Mouse (Mus musculus) lung, postnatal 4 days (tissue): Measurements from ENCODE around the gene Olfr15.
"Not testable (repeated sequence)": the region's sequence is repeated elsewhere in the genome, so short reads cannot be mapped to it uniquely, and the experiment has no call there.

ENCODE experiments used
- DNase-seq, 2 experiments: peaks; one replicate each; pipeline ENCODE4 v3.0.0; 2021

The Olfr15 gene

DNA sequence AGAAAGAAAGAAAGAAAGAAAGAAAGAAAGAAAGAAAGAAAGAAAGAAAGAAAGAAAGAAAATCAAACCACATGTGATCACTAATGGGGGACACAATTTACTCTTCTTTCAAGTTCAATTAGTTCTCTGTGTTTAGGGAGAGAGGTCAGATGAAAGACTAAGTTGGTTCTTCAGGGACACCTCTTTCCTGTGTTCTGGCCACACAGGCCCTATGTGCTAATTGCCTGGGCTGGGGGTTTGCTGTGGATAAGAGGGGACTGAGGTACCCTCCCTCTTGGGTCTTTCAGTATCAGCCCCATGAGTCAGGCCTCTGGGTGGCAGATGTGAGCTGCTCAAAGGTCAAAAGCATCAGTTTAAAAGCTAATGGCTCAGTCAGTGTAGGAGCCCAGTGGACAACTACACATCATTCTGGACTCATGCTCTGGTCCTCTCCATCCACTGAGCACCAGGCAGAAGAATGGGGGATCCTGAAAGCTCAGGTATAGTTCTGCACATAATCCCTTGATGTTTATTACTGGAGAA, at the start of gene Olfr15:
Gene Olfr15 (plus strand): TSS at position 291 of the 522 bp plus-strand sequence.
- no peak for DNase-seq

DNA sequence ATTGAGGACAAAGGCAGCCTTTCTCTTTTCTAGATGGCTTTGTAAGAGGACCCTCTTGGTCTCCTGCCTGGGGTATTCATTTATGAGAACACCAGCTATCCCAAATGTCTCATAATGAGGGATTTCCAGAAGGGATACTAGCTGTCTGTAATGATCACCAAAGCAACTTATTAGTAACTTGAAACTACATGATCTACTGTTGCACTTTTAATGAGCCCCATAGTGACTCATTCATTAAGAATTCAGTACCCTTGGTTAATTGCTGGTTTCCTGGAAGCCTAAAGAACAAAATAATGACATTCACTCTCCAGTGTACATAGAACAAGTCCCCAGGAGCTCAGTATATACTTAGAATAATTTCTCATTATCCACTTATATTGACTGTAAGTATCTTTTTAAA, 49.4 kb upstream of the Olfr15 start:
- no peak for DNase-seq

DNA sequence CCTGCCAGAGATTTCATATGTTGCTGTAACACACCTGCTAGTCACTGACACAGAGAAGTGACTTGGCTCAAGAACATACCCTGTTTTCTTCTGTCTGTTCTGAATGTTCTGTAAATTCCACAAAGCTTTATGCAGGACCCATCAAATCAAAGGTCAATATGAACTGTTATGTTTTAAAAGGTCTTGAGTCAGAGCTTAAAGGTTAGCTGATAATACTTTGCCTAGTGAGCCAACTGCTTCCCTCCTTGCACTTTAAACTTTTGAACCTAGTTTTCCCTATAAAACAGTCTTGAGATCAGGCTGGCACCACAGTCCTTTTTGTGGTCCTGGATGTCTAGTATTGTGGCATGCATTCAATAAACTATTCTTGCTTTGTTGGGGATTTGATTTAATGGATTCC, 42.3 kb upstream of the Olfr15 start:
- DNase-seq, result no peak

DNA sequence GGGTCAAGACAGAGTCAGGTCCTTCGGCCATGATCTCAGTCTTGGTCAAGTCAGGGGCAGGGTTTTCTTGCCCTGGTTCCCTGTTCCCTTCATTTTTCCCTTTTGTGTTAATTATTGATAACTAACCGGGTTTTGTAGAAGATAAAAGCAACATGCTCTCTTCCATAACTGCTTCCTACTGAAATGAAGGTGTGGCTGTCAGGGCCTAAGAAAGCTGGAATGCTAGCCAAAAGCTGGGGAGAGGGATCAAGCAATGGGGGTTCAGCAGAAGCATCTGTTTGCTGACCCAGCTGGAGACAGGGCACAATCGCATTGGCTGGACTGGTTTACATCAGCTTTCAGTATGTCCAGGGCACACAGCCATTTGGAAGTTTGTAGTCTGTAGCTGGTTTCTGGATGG, 22.5 kb upstream of the Olfr15 start:
- no peak for DNase-seq

DNA sequence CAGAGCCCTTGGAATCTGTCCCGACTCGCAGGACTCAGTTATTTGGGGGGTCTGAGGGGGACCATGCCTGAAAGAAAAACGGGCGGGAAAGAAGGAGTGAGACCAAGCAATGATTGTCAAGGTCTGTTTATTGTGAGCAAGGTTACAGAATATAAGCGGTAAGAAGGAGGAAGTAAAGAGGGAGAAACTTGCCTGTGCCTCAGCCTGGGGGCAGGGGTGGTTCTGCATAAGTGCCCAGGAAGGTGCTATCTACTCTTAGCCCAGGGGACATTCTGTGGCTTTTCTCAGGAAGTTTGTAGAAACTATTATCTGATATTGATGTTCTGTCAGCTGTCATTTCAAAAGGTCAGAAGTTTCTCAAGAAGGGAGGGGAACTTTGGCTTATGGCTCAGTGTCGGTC, 16.0 kb upstream of the Olfr15 start:
- not testable (repeated sequence) for DNase-seq

DNA sequence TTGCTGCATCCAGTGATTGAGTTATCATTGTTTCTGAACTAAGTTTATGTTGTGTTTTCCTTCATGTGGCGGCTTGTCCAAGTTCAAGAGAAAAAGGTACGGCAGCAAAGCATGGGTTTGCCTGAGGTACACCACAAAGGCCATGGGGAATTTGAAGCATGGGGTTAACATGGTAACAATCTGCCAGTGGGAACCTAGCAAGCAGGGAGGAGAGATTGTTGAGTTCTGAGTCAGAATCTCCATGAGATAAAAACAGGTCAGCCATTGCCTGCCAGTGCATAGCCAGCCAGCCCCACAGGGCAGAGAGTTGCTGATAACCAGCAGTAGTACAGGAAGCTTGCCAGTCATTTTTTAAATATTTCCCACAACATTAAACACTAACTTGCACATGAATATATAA, 10.5 kb upstream of the Olfr15 start:
- no peak for DNase-seq

DNA sequence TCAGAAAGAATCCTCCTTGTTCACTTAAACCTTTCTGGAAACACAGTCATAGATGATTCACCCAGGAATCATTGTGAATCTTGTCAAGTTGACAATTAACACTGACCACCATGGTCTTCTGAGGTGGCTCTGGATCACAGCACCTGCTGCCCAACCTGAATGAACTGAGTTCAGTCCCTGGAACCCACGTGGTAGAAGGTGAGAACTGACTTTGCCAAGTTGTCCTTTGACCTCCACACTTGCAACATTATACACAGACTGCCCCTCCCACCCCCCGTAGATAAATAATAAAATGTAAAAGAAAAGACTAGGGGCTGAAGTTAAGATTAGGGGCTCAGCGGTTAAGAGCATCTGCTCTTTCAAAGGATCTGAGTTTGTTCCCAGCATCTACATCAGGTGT, 2.7 kb upstream of the Olfr15 start:
- DNase-seq, result no peak

DNA sequence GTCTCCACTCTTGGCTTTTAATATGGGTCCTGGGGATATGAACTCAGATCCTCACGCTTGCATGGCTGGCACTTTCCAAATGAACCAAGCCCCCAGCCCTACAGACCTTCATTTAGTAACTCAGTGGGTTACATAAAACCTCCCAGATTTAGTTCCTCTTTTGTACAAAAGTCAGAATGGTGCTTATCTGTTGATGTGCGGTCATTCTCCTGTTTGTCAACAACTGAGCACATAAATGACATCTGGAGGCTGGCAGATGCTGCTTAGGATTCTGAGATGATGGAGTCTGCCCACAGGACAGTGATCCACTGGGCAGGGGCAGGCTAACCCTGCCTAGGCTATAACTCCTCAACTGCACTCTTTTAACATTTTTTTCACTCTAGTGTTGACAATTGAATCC, 951 bp upstream of the Olfr15 start:
- no peak for DNase-seq

DNA sequence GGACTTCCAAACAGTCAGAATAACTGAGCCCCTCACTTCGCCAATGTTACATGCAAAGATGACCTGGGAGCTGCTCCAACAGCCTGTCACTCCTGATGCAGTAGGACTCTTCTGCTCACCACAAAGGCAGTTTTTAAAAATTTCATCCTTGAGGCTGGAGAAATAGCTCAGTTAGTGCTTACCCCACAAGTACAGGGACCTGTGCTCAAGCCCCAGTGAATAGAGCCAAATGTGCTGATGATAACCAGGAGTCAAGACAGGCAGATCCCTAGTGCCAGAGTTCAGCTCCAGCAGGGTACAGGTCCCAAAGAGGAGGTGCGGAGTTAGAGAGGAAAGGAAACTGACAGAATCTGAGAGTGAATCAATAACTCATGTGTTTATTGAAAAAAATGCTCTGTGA, 4.8 kb downstream of the Olfr15 start:
- no peak for DNase-seq

DNA sequence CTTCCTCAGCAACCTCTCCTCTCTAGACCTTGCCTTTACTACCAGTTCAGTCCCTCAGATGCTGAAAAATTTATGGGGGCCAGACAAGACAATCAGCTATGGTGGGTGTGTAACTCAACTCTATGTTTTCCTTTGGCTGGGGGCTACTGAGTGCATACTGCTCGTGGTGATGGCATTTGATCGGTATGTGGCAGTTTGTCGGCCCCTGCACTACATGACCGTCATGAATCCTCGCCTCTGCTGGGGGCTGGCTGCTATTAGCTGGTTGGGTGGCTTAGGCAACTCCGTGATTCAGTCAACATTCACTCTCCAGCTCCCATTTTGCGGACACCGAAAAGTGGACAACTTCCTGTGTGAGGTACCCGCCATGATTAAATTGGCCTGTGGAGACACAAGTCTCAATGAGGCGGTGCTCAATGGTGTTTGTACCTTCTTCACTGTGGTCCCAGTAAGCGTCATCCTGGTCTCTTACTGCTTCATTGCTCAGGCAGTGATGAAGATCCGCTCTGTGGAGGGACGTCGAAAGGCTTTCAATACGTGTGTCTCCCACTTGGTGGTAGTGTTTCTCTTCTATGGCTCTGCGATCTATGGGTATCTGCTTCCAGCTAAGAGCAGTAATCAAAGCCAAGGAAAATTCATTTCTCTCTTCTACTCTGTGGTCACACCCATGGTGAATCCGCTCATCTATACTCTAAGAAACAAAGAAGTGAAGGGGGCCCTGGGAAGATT, 8.6 kb downstream of the Olfr15 start:
- peak in 1 of 2 experiments; percentile 35 for DNase-seq

DNA sequence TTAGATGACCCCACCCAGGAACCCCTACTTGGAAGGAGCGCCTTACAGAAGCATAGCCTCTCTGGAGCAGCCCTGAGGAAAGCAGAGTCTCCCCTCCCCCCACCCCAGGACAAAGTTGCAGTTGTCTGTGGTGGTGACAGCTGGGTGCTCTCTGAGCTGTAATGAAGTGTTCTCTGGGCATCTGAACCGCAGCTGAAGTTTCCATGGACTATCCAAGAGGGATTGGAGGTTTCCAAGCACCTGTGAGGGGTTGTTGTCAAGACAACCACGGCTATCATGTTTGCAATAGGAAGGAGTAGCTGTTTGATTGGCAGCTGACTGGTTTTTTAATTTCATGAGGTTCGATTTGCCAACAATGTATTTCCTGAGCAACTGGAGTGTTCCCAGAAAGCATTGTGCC, 12.3 kb downstream of the Olfr15 start:
- DNase-seq, result no peak

DNA sequence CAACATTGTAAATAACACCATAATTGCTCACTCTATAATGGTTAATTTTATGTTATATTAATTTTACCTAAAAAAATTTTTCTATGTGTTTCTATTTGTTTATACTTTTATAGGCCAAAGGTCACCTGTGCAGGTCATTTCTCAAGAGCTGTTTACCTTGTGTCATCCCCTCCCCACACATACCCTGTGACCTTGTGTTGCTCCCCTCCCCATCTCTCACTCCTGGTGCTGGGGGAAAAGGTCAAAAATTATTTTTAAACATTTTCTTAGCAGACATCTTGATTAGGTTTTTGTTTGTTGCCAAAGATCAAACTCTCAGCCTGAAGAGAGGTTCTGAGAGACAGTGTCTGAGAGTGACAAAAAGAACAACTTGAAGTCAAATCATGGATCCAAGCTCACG, 13.1 kb downstream of the Olfr15 start:
- DNase-seq, result no peak

DNA sequence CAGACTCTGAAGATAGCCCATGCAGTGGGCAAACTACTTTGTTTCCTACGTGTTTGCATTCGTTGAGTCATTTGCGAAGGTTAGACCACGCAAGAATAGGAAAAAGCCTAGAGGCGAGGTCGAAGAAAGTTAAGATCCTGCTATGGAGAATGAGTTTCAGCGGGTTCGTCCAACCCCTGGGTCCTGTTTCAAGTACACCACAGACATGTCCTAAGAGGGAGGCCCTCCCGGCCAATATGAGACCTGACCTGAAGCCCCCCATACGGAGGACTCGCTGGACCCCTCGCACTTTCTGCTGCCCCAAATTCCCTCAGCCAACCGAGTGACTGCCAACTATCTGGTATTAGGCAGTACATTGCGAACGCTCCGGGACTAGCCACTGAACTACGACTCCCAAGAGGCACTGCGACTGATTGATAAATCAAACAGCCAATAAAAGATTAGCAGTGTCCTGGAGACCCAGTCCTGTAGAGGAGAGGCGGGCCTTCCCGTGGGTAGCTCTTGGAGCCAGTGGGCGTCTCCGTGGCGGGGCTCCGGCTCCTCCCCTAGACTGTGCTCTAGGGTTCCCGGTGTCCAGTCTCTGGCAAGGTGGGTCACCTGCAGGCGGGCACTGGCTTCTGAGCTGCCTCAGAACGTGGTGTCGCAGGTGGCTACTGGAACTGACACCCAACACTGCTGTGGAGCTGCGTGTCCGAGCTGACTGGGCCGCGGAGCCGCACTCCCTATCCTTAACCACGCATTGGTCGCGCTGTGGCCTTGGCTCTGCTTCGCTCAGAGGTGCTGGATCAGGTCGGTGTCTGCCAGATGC, 16.2 kb downstream of the Olfr15 start, which contains the start of gene Zfp174:
Gene Zfp174 (plus strand): TSS at position 558 of the 808 bp plus-strand sequence.
- DNase-seq, result peak; percentile 94 to 95

DNA sequence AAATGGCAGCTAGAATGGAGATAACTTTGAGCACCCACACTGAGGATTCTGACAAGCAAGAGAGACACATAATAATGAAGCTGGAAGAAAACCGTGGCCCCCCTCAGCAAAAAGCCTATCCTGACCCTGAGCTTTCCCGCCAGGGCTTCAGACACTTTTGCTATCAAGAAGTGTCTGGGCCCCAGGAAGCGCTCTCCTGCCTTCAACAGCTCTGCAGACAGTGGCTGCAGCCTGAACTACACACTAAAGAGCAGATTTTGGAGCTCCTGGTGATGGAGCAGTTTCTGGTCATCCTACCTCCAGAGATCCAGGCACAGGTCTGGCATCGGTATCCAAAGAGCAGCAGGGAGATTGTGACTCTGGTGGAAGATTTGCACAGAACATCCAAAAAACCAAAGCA, 17.2 kb downstream of the Olfr15 start:
- DNase-seq, result no peak

DNA sequence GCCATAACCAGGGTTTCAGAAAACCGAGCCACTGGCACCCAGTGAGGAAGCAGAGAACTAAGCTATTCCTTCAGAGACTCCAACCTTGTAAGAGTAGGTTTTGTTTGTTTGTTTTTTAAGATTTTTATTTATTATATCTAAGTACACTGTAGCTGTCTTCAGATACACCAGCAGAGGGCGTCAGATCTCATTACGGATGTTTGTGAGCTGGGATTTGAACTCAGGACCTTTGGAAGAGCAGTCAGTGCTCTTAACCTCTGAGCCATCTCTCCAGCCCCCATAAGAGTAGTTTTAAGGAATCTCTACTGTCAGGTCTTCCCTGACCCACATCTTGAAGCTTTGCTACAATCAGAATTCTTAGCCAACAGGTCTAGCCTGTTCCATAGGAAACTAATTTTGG, 17.7 kb downstream of the Olfr15 start:
- DNase-seq, result no peak

DNA sequence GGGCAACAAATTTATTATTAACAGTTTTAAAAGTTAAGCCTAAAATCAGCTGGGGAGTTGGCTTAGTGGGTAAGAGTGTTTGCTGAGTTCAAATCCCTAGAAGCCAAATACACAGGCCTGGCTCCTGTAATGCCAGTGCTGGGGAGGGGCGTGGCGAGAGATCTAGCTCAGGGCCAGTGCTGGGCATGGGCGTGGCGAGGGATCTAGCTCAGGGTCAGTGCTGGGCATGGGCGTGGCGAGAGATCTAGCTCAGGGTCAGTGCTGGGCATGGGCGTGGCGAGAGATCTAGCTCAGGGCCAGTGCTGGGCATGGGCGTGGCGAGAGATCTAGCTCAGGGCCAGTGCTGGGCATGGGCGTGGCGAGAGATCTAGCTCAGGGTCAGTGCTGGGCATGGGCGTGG, 20.6 kb downstream of the Olfr15 start:
- DNase-seq, result not testable (repeated sequence)

DNA sequence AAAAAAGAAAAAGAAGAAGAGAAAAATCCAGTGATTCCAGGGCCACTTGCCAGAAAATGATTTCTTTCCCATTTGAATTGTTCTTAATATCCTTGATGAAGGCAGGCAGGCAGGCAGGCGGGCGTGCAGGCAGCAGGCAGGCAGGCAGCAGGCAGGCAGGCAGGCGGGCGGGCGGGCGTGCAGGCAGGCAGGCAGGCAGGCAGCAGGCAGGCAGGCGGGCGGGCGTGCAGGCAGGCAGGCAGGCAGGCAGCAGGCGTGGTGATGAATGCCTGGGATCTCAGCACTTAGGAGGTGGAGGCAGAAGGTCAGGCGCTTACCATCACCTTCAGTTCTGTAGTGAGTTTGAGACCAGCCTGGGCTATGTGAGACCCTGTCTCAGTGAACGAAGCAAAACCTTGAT, 21.9 kb downstream of the Olfr15 start:
- no peak for DNase-seq

DNA sequence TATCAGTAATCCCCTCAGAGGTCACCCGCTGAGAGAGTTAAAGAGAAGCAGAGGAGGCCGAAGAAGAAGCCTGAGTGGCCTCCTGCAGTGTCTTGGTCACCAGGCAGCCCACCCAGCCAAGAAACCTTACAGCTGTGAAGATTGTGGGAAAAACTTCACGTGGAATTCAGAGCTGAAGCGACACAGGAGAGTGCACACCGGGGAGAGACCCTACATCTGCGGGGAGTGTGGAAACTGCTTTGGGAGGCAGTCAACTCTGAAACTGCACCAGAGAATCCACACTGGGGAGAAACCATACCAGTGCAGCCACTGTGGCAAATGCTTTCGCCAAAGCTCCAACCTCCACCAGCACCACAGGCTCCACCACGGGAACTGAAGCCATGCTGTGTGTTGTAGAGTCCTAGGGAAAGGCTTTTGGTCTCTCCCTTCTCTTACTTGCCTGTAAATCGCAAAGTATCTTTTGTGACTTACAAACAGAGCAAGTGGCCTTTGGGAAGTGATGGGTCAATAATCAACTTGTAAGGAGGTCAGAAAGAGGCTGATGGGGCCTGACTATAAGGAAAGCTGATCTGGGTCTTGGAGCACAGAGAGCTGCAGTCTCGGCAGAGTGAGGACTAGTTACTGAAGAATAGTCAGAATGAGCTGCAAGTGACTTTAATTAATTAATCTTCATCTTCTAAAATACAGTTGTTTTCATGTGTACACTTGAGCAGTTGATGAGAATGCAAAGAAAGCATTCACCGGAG, 23.9 kb downstream of the Olfr15 start:
- DNase-seq, result no peak

DNA sequence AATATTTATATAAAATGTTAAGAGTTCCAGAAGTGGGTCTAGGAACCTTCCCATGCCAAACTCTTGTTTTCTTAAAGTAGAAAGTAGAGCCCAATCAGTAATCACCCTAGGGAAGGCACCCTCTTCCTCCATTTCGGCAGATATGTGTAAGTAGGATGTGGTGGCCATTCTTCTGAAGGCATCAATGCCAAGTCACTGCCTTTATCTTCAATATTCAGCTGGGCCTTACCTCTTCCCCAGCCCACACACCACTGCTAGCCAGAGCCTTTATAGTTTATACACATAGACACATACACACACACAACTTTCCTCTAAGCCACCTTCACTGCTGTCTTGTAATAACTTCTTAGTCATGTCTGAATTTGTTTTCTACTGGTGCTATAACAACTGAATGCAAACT, 25.1 kb downstream of the Olfr15 start:
- no peak for DNase-seq

DNA sequence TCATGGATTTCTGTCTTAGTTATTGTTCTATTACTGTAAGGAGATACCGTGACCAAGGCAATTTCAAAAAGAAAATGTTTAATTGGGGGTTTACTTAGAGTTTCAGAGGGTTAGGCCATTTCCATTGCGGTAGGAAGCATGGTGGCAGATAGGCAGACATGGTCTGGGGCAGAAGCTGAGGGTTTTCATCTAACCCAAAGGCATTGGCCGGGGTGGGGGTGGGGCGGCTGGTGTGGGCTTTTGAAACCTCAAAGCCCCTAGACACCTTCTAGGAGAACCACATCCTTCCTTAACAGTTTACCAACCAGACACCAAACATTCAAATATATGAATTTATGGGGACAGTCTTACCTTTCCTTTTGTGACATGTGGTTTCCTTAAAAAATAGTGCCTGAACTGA, 28.6 kb downstream of the Olfr15 start:
- DNase-seq, result no peak

DNA sequence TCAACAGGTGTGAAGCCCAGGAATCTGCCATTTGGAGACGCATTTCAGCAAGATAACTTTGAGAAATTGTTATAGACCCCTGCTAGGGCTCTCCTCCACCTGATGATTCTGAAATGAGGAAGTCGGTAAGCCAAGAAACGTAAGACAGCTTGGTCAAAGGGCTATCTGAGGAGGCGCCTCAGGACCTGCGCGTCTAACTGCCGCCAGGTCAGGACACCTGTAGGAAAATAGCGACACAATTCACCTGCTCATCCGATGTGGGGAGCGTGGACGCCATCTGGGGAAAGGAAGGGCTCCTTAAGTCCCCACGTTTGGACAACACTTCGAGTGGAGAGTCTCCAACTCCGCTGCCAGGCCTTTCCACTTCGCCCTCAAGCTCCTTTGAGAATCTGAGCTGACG, 41.1 kb downstream of the Olfr15 start:
- DNase-seq, result no peak

DNA sequence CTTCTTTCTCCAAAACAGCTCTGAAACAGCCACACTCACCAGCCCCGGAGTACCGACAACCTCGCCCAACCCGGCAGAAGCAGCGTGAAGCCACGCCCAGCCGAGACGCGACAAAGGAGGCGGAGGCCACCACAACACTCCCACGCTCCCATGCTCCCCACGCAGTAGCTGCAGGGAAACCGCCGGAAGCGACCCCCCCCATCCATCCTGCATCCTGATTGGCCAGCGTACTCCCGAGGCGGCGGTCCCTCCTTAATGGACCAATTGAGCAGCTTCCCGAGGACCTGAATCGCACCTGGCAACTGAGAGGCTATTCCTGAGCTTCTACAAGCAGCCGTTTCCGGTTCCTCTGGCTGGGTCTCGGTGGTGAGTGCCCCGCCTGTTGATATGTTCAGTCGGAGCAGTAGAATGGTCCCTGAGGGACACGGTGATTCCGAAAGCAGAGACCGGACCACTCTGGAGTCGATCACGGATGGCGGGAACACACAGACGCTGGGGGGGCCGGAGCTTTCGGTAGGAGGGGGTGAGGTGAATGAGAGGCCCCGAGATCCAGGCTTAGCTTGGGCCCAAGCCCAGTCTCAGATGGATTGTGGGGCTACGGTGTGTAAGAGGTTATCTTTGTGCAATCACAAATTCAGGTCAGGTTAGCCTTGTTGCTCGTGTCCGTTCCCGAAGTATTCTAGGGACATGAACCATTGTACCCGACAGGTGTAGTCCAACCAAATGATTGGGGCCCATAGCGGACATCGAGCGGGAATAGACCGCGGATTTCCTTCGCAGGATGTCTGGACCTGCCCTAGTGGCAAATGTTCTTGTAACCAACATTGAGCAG, 41.8 kb downstream of the Olfr15 start, which contains the start of gene Naa60:
Gene Naa60 (plus strand): TSS at position 160 of the 832 bp plus-strand sequence.
- DNase-seq, result peak; percentile 93 to 96
